Mouse (Mus musculus) heart, embryonic 15.5 days (tissue): ENCODE data around the gene Olfr741. TPM values are rescaled to one million over a fixed set of nuclear protein-coding genes. Genes with fewer than 3 reads are reported as not detected.

ENCODE experiments used
- ATAC-seq: fragments of 200-750 bp; cut with Nextera tagmentation; replicated peaks from 2 replicates; pipeline ENCODE4 v1.8.0; 2017; ENCODE audit warnings: low read depth, moderate TSS enrichment; ENCODE audit not compliant: insufficient number of reproducible peaks, insufficient read depth, low FRiP score
- H3K27ac ChIP-seq: fragments of 300-500 bp; sonication (generic); 2 replicates; pipeline ENCODE4 v1.5.1; 2015; ENCODE audit warnings: mild to moderate bottlenecking, inconsistent platforms
- H3K27me3 ChIP-seq: fragments of 300-500 bp; sonication (generic); 2 replicates; pipeline ENCODE4 v1.6.1; 2015; ENCODE audit warnings: inconsistent platforms
- H3K36me3 ChIP-seq: fragments of 300-500 bp; sonication (generic); 2 replicates; pipeline ENCODE4 v1.6.1; 2015; ENCODE audit warnings: mild to moderate bottlenecking, inconsistent platforms
- H3K4me1 ChIP-seq: fragments of 300-500 bp; sonication (generic); replicated peaks from 2 replicates; pipeline ENCODE4 v1.6.1; 2015; ENCODE audit warnings: inconsistent platforms
- H3K4me2 ChIP-seq: fragments of 300-500 bp; sonication (generic); 2 replicates; pipeline ENCODE4 v1.6.1; 2015; ENCODE audit warnings: inconsistent platforms, mild to moderate bottlenecking, moderate library complexity
- H3K4me3 ChIP-seq: fragments of 300-500 bp; sonication (generic); 2 replicates; pipeline ENCODE4 v1.5.1; 2015; ENCODE audit warnings: mild to moderate bottlenecking, inconsistent platforms
- H3K9ac ChIP-seq: fragments of 300-500 bp; sonication (generic); 2 replicates; pipeline ENCODE4 v1.6.1; 2015; ENCODE audit warnings: mild to moderate bottlenecking, inconsistent platforms
- H3K9me3 ChIP-seq: fragments of 300-500 bp; sonication (generic); replicated peaks from 2 replicates; pipeline ENCODE4 v1.6.1; 2016; ENCODE audit warnings: inconsistent platforms
- WGBS: fragments of 180-500 bp; shearing (Covaris S2); methylation state at CpG from one replicate; pipeline ENCODE4 v1.1.7; 2015; ENCODE audit warnings: mixed read lengths; 5-methylcytosine and 5-hydroxymethylcytosine counted together
- polyA plus RNA-seq: library from polyadenylated mRNA; unstranded; fragments of >200 nt; fragmentation: Nextera tagmentation; extraction: Ambion mirVana; gene quantifications from 2 replicates; pipeline ENCODE4 v1.2.1, GENCODE M21; 2015

The Olfr741 gene
- not detected in 2 replicates for polyA plus RNA-seq

DNA sequence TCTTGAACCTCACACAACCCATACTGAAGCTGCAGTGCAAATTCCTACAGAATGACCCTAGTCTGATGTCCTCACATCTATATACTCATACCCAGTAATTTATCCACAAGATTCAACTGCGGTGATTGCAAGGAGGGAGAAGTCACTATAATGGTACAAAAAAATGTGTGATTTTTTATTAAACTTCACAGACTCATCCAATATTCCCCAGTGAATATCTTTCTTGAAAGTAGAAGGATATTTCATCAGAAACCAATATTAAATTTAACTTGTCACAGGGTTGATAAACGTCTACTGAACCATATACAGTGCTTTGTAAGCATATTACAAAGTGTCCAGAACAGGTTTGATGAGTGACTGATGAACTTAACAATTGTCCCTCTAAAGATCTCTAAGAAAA, at the start of gene Olfr741:
TSS of gene Olfr741 (plus strand) at position 301 of the 400 bp plus-strand sequence.
- Histone ChIP-seq H3K27me3 (no peaks in the 10 kb centered on the region), H3K9ac (no peak within 1 kb of the TSS), H3K9me3 (no peaks in the 10 kb centered on the region), H3K36me3 (no peaks in the 10 kb centered on the region), H3K27ac (no peak within 1 kb of the TSS), H3K4me3 (no peak within 1 kb of the TSS), H3K4me1 (no peaks in the 10 kb centered on the region), H3K4me2 (no peak within 1 kb of the TSS)
- ATAC-seq = no peak
- whole genome bisulfite sequencing = 62% methylated on average over 2 of the region's 2 CpGs

DNA sequence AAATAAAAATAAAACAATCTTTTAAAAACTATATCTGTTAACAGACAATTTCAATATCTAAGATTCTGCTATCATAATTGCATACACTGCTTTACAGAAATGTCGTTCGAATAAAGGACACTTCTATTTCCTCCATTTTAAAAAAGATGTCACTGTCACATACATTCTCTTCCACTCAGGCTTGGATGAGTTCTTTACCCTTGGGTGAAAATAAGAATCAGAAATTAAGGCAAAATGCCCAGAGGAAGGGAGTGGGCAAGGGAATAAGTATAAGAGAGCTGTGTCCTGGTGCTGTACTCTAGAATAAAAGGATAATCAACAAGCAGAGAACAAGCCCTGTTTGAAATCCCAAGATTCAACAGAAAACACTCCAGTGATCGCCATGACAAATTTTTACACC, 27.3 kb upstream of the Olfr741 start, which contains the start of gene Olfr740:
TSS of gene Olfr740 (plus strand) at position 301 of the 400 bp plus-strand sequence.
- H3K9ac ChIP-seq = no peak within 1 kb of the TSS
- ATAC-seq = no peak
- no peak within 1 kb of the TSS for H3K27ac ChIP-seq
- no peak within 1 kb of the TSS for H3K4me3 ChIP-seq
- no peaks in the 10 kb centered on the region for H3K4me1 ChIP-seq
- no peaks in the 10 kb centered on the region for H3K9me3 ChIP-seq
- H3K4me2 ChIP-seq = no peak within 1 kb of the TSS
- 69% methylated on average over 3 of the region's 3 CpGs for WGBS
- H3K36me3 ChIP-seq = no peaks in the 10 kb centered on the region
- no peaks in the 10 kb centered on the region for H3K27me3 ChIP-seq

DNA sequence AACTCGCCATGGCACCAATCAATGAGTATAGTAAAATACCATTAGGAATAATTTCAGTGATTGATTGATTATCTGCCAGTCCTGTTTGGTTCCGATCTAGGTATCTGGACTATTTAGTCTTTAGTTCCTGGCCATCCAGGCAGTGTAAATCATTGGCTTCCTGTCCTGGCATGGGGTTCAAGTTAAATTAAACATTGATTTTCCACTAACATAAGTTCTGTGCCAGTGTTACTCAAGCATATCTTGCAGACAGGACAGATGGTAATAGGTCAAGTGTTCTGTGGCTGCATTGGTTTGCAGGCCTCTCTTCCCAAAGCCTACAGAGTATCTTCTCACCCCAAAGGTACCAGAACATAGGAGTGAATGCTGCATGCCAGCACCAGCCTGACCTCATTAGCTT, 5.9 kb downstream of the Olfr741 start:
- H3K27me3 ChIP-seq = no peaks in the 10 kb centered on the region
- no peak overlapping the region for H3K27ac ChIP-seq
- no peak overlapping the region for H3K4me3 ChIP-seq
- H3K4me2 ChIP-seq = no peak overlapping the region
- no peak for ATAC-seq
- WGBS = 55% methylated on average over 2 of the region's 2 CpGs
- H3K36me3 ChIP-seq = no peaks in the 10 kb centered on the region
- no peaks in the 10 kb centered on the region for H3K9me3 ChIP-seq
- H3K4me1 ChIP-seq = no peaks in the 10 kb centered on the region
- H3K9ac ChIP-seq = no peak overlapping the region

DNA sequence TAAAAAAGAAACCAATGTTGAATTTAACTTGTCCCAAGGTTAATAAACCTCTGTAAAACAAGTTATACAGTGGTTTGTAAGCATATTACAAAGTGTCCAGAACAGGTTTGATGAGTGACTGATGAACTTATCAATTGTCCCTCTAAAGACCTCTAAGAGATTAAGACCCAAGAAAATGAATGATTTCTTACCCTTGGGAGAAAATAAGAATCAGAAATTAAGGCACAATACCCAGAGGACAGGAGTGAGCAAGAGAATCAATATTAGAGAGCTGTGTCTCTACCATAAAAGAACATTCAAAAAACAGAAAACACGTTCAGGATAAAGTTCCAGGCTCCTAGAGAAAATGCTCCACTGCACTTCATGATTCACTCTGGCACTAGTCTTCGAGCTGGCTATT, 30.8 kb downstream of the Olfr741 start, which contains the start of gene Olfr742:
TSS of gene Olfr742 (plus strand) at position 301 of the 400 bp plus-strand sequence.
- H3K36me3 ChIP-seq = no peaks in the 10 kb centered on the region
- no peak within 1 kb of the TSS for H3K4me2 ChIP-seq
- H3K4me3 ChIP-seq = no peak within 1 kb of the TSS
- H3K27ac ChIP-seq = no peak within 1 kb of the TSS
- no peaks in the 10 kb centered on the region for H3K4me1 ChIP-seq
- no peaks in the 10 kb centered on the region for H3K27me3 ChIP-seq
- H3K9me3 ChIP-seq = no peaks in the 10 kb centered on the region; the same call in 1 of the 2 replicates
- WGBS = 47% methylated on average over 2 of the region's 2 CpGs
- no peak within 1 kb of the TSS for H3K9ac ChIP-seq
- no peak for ATAC-seq

DNA sequence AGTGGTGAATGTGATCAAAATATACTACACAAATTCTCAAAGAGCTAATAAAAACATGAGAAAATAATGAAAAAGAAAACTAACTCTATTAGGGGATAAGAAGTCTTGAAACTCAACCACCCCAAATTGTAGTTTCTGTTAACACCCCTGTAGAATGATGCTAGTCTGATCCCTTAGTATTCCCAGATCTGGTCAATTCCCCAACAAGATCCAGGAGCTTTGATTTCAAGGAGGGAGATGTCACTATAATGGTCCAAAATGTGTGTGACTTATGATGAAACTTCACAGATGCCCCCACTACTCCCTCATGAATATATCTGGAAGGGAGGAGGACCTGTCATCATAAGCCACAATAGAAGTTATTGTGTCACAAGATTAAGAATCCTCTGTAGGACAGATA, 49.0 kb downstream of the Olfr741 start, which contains the start of gene Olfr743:
TSS of gene Olfr743 (plus strand) at position 301 of the 400 bp plus-strand sequence.
- Histone ChIP-seq H3K36me3 (no peaks in the 10 kb centered on the region), H3K4me1 (no peaks in the 10 kb centered on the region), H3K27me3 (no peaks in the 10 kb centered on the region), H3K27ac (no peak within 1 kb of the TSS), H3K9ac (no peak within 1 kb of the TSS), H3K9me3 (no peaks in the 10 kb centered on the region), H3K4me3 (no peak within 1 kb of the TSS), H3K4me2 (no peak within 1 kb of the TSS)
- ATAC-seq = no peak

Other genes with a start within 250 kb of the Olfr741 start
- gene Olfr731, start 230.9 kb upstream of the Olfr741 start, polyA plus RNA-seq = not detected in 2 replicates
- gene Olfr732, start 188.5 kb upstream of the Olfr741 start, polyA plus RNA-seq = not detected in 2 replicates
- not detected in 2 replicates for gene Olfr733, start 171.2 kb upstream of the Olfr741 start, polyA plus RNA-seq
- not detected in 2 replicates for gene Olfr734, start 146.0 kb upstream of the Olfr741 start, polyA plus RNA-seq
- gene Olfr735, start 123.9 kb upstream of the Olfr741 start, polyA plus RNA-seq = not detected in 2 replicates
- gene Tlr11, start 114.8 kb upstream of the Olfr741 start, polyA plus RNA-seq = 0.05 TPM in 1 of 2 replicates, not detected in the other
- gene Olfr736, start 91.6 kb upstream of the Olfr741 start, polyA plus RNA-seq = not detected in 2 replicates
- not detected in 2 replicates for gene Olfr738, start 65.2 kb upstream of the Olfr741 start, polyA plus RNA-seq
- gene Olfr739, start 54.1 kb upstream of the Olfr741 start, polyA plus RNA-seq = not detected in 2 replicates
- gene Olfr740, start 27.2 kb upstream of the Olfr741 start, polyA plus RNA-seq = not detected in 2 replicates
- not detected in 2 replicates for gene Olfr742, start 30.9 kb downstream of the Olfr741 start, polyA plus RNA-seq
- gene Olfr743, start 49.1 kb downstream of the Olfr741 start, polyA plus RNA-seq = not detected in 2 replicates
- not detected in 2 replicates for gene Olfr744, start 142.1 kb downstream of the Olfr741 start, polyA plus RNA-seq
- not detected in 2 replicates for gene Olfr745, start 166.7 kb downstream of the Olfr741 start, polyA plus RNA-seq
- not detected in 2 replicates for gene Olfr746, start 174.3 kb downstream of the Olfr741 start, polyA plus RNA-seq
- not detected in 2 replicates for gene Olfr747, start 220.5 kb downstream of the Olfr741 start, polyA plus RNA-seq
- gene Olfr748, start 234.6 kb downstream of the Olfr741 start, polyA plus RNA-seq = not detected in 2 replicates